Mouse (Mus musculus): ENCODE data around the gene Cdkal1. TPM values are rescaled to one million over a fixed set of nuclear protein-coding genes. Genes with fewer than 3 reads are reported as not detected.

Cdkal1 gene
- polyA plus RNA-seq, 1 experiment = 11.5 TPM

DNA sequence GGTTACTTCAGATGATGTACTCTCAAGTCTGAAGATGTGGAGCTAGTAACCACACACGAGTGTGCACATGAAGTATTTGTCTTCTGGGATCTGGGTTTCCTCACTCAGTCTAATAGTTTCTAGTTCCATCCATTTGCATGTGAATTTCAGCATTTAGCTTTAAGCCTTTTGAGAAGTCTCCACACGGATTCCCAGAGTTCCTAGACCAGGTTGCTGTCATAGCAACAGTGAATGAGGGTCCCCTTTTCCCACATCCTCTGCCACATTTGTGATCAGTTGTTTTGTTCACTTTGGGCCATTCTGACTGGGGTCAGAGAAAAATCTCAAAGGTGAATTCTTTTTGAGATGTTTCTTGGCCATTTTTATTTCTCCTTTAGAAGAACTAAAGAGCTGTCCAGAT is 543.4 kb downstream of the Cdkal1 start:
- Histone ChIP-seq H3K4me3 (replicated peaks; ENCODE audit: control insufficient read depth, low read depth, low read length) (no peak overlapping the region), H3K27ac (ENCODE audit: control insufficient read depth, insufficient read depth, low read depth, low read length, poor library complexity) (no peak overlapping the region), H3K4me1 (ENCODE audit: control insufficient read depth, insufficient read depth, low read length) (no peaks in the 10 kb centered on the region)
- 65% methylated on average over 2 of the region's 2 CpGs for WGBS
- TF ChIP-seq CTCF (IDR thresholded peaks at IDR 0.05; ENCODE audit: control insufficient read depth, insufficient read depth, low read length) (no peak), POLR2A (IDR thresholded peaks at IDR 0.05; ENCODE audit: borderline replicate concordance, control insufficient read depth, low read depth, low read length) (no peak)

DNA sequence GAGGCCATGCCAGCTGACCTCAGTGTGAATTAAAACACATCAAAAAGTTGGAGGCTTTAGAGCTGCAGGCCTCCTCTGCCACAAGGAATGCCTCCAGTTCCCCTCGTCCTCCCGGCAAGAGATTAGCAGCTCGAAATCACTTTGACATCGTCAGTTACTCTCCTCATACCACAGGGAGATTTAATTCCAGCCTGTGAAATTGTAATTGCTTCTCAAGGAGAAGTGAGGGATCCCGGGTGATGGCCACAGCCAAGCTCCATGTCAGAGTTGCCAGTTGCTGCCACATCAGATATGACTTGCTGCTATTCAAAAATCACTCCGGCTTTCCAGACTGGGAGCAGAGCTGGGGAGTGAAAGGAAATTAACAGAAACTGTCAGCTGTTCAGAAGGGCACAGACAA is 548.1 kb downstream of the Cdkal1 start:
- WGBS = 59% methylated on average over 6 of the region's 6 CpGs
- no peak overlapping the region for H3K4me3 ChIP-seq (replicated peaks; ENCODE audit: control insufficient read depth, low read depth, low read length)
- TF ChIP-seq POLR2A (IDR thresholded peaks at IDR 0.05; ENCODE audit: borderline replicate concordance, control insufficient read depth, low read depth, low read length) (no peak), CTCF (IDR thresholded peaks at IDR 0.05; ENCODE audit: control insufficient read depth, insufficient read depth, low read length) (no peak)
- no peak overlapping the region for H3K27ac ChIP-seq (ENCODE audit: control insufficient read depth, insufficient read depth, low read depth, low read length, poor library complexity)
- H3K4me1 ChIP-seq (ENCODE audit: control insufficient read depth, insufficient read depth, low read length) = no peaks in the 10 kb centered on the region

DNA sequence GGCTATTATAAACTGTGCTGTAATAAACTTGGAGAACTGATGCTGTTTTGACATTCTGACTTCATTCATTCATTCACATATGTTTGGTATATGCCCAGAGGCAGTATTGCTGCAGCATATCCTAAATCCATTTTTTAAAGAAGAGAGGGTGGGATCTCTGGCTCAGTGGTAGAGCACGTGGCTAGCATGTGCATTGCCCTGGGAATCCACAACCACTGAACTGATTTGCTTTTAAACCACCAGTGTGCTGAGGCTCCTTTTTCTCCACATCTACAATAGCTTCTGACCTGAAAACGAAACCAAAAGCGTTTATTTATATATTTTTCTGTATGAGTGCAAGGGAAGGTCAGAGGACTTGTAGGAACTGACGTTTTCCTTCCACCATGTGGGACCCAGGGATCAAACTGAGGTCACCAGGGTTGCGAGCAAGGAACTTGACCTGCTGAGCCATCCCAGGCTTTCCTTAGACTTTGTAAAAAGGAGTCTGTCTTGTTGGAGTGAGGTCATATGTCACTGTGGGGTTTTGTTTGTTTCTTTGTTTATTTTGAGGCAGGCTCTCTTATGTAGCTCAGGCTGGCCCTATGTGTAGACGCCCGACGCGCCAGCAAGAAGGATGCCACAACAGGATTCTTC is 562.8 kb downstream of the Cdkal1 start:
- TF ChIP-seq POLR2A (IDR thresholded peaks at IDR 0.05; ENCODE audit: borderline replicate concordance, control insufficient read depth, low read depth, low read length) = no peak
- TF ChIP-seq CTCF (IDR thresholded peaks at IDR 0.05; ENCODE audit: control insufficient read depth, insufficient read depth, low read length) = no peak
- WGBS = 71% methylated on average over 9 of the region's 9 CpGs
- H3K4me1 ChIP-seq (ENCODE audit: control insufficient read depth, insufficient read depth, low read length) = no peaks in the 10 kb centered on the region; the same call in 1 of the 2 replicates

DNA sequence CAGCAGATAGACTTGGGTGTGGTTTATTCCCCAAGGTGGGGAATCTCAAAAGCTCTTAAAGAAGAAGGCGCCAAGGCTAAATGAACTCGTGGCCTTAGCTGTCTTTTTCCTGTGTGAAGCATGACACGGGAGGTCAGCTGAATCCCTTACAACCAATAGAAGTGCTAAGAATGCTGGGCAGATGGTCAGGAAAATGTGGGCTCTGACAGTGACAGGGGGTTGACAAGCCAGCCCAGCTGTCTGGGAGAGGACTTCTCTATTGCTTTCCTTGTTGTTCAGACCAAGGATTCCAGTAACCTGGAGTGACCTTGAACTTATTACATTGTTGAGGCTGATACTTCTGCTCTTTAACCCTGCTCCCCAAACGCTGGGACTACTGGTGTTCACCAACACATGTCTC is 564.9 kb downstream of the Cdkal1 start:
- TF ChIP-seq POLR2A (IDR thresholded peaks at IDR 0.05; ENCODE audit: borderline replicate concordance, control insufficient read depth, low read depth, low read length) (no peak), CTCF (IDR thresholded peaks at IDR 0.05; ENCODE audit: control insufficient read depth, insufficient read depth, low read length) (no peak)
- Histone ChIP-seq H3K4me1 (ENCODE audit: control insufficient read depth, insufficient read depth, low read length) (no peaks in the 10 kb centered on the region; the same call in 1 of the 2 replicates), H3K4me3 (replicated peaks; ENCODE audit: control insufficient read depth, low read depth, low read length) (no peak overlapping the region), H3K27ac (ENCODE audit: control insufficient read depth, insufficient read depth, low read depth, low read length, poor library complexity) (no peak overlapping the region)
- WGBS = 55% methylated on average over 4 of the region's 4 CpGs

More for the DNA sequence above, 562.8 kb downstream of the Cdkal1 start:
- Histone ChIP-seq H3K4me3 (replicated peaks; ENCODE audit: control insufficient read depth, low read depth, low read length) (no peak overlapping the region), H3K27ac (ENCODE audit: control insufficient read depth, insufficient read depth, low read depth, low read length, poor library complexity) (no peak overlapping the region)

DNA sequence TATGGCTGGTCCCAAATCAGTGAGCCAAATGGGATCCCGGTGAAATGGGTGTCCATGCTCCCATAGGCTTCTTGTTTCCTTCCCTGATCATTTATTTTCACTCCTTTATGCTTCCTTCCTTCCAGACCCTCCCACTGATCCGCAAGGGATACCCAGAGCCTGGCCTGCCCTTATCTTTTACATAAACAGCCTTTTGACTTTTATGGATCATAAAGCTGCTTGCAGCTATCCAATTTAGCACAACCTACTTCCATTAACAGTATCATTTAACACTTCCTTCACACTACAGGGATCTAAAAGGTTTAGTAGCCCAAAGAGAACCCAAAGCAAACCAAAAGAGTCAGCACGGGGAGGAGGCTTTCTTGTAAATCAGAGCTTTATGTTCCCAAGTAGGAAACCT is 570.4 kb downstream of the Cdkal1 start:
- 59% methylated on average over 3 of the region's 3 CpGs for WGBS
- Histone ChIP-seq H3K4me3 (replicated peaks; ENCODE audit: control insufficient read depth, low read depth, low read length) (no peak overlapping the region), H3K27ac (ENCODE audit: control insufficient read depth, insufficient read depth, low read depth, low read length, poor library complexity) (no peak overlapping the region), H3K4me1 (ENCODE audit: control insufficient read depth, insufficient read depth, low read length) (no peaks in the 10 kb centered on the region; the same call in 1 of the 2 replicates)
- no peak for TF ChIP-seq CTCF (IDR thresholded peaks at IDR 0.05; ENCODE audit: control insufficient read depth, insufficient read depth, low read length)
- no peak for TF ChIP-seq POLR2A (IDR thresholded peaks at IDR 0.05; ENCODE audit: borderline replicate concordance, control insufficient read depth, low read depth, low read length)

DNA sequence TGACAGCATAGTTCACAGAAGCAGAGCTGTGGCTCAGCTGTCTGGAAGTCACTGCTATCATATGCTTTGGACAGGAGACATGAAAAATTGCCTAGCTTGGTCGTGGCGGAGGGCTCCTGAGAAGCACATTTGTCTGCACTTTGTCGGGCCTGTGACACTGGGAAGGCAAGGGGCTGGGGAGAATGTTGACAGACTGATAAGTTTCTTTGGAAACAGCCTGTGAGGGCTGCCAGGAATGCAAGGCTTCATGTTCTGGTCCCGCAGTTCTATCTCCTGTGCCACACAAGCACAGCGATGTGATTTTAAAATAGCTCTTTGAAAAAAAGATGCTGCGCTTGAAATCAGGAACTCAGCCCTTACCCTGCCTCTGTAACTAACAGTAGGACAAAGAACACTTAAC is 573.9 kb downstream of the Cdkal1 start:
- TF ChIP-seq POLR2A (IDR thresholded peaks at IDR 0.05; ENCODE audit: borderline replicate concordance, control insufficient read depth, low read depth, low read length) (no peak), CTCF (IDR thresholded peaks at IDR 0.05; ENCODE audit: control insufficient read depth, insufficient read depth, low read length) (no peak)
- no peak overlapping the region for H3K4me3 ChIP-seq (replicated peaks; ENCODE audit: control insufficient read depth, low read depth, low read length)
- 74% methylated on average over 6 of the region's 6 CpGs for WGBS
- no peak overlapping the region for H3K27ac ChIP-seq (ENCODE audit: control insufficient read depth, insufficient read depth, low read depth, low read length, poor library complexity)
- no peaks in the 10 kb centered on the region for H3K4me1 ChIP-seq (ENCODE audit: control insufficient read depth, insufficient read depth, low read length)

DNA sequence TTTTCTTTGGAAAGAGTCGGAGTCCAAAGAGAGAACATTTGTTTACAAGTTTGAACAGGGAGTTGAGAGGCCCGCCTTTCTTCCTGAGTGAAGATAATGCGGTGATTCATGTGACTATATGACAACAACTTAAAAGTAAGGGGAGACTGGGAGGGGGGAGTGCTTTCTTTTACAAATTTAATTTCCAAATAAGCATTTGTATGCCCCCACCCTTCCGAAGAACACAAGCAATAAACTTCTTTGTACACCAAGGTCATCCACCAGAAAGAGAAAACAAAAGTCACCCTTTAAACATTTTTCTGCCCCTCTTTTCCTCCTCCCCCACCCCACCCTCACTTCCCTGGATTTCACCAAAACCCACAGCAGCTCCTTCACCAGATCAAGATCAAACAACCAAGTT is 577.3 kb downstream of the Cdkal1 start:
- TF ChIP-seq POLR2A (IDR thresholded peaks at IDR 0.05; ENCODE audit: borderline replicate concordance, control insufficient read depth, low read depth, low read length) (no peak), CTCF (IDR thresholded peaks at IDR 0.05; ENCODE audit: control insufficient read depth, insufficient read depth, low read length) (no peak)
- 75% methylated on average over 4 of the region's 4 CpGs for WGBS
- Histone ChIP-seq H3K27ac (ENCODE audit: control insufficient read depth, insufficient read depth, low read depth, low read length, poor library complexity) (no peak overlapping the region), H3K4me1 (ENCODE audit: control insufficient read depth, insufficient read depth, low read length) (no peaks in the 10 kb centered on the region), H3K4me3 (replicated peaks; ENCODE audit: control insufficient read depth, low read depth, low read length) (no peak overlapping the region)

DNA sequence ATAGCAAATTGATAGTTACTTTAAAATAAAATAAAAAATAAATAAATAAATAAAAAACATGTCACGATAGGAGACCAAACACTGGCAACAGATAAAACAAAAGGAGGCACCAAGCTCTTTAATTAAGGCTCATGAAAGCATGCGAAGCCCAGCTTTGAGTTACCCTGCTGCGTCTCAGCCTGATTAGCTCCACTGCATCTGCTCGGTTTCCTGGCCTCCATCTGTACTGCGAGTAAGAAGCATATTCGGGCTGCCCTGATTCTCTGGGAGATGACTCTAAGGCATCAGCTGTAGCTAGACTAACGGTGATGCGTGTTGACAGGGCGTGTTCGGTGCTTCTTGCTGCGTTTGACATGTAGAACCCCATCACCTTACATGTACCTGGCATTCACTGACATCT is 581.2 kb downstream of the Cdkal1 start:
- H3K27ac ChIP-seq (ENCODE audit: control insufficient read depth, insufficient read depth, low read depth, low read length, poor library complexity) = no peak overlapping the region
- WGBS = 88% methylated on average over 11 of the region's 11 CpGs
- no peaks in the 10 kb centered on the region for H3K4me1 ChIP-seq (ENCODE audit: control insufficient read depth, insufficient read depth, low read length)
- TF ChIP-seq POLR2A (IDR thresholded peaks at IDR 0.05; ENCODE audit: borderline replicate concordance, control insufficient read depth, low read depth, low read length) (no peak), CTCF (IDR thresholded peaks at IDR 0.05; ENCODE audit: control insufficient read depth, insufficient read depth, low read length) (no peak)
- no peak overlapping the region for H3K4me3 ChIP-seq (replicated peaks; ENCODE audit: control insufficient read depth, low read depth, low read length)
